Mouse (Mus musculus) left cerebral cortex, adult 8-10 months (tissue): Measurements from ENCODE around the gene Vmn1r57. TPM values are rescaled to one million over a fixed set of nuclear protein-coding genes. Genes with fewer than 3 reads are reported as not detected.
"Not testable (repeated sequence)": the region's sequence is repeated elsewhere in the genome, so short reads cannot be mapped to it uniquely, and the experiment has no call there.

ENCODE experiments used
- DNase-seq, 2 experiments: peaks; one replicate each; pipeline ENCODE4 v3.0.0; 2022; ENCODE audit warnings: low spot score in 2 of 2
- total RNA-seq, 4 experiments: library from RNA; stranded (reverse); gene quantifications; 2 replicates each; pipeline ENCODE4 v1.2.4; 2022

The Vmn1r57 gene
- total RNA-seq: not detected

DNA sequence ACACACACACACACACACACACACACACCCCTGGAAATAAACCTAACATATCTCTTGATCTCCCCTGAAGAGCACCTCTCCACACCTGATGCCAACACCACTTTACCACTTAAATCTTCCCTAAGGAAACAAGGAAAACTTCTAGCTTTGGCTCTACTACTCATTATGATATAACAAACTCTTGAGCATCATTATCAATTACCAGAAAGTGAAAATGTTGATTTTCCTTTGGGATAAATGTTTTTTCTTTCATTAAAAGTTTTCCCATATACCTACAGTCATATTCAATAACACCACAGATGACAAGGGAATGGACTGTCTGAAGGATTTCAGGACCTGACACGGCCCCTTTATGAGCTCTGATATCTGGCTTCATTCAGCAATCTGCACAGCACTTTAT, at the start of gene Vmn1r57:
Gene Vmn1r57 (plus strand): TSS at position 301 of the 400 bp plus-strand sequence.
- DNase-seq: not testable (repeated sequence)

DNA sequence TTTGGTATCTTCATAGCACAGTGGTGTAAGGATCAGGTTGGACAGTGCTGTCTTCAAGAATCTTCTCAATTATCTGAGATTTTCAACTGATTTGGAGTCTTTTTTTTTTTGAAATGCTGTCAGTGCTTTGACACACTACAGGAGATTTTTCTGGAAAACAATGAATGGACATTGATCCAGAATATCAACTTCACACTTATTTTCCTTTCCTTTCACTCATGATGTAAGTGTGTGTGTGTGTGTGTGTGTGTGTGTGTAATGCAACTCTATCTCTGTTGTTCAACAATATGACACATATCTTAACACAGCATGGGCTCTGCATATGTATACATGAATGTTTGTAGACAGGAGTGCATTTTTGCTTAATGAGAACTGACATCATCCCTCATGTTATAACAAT, 21.6 kb upstream of the Vmn1r57 start, which contains the start of gene Vmn1r56:
Gene Vmn1r56 (minus strand): TSS at position 101 of the 400 bp plus-strand sequence.
- DNase-seq: not testable (repeated sequence)

DNA sequence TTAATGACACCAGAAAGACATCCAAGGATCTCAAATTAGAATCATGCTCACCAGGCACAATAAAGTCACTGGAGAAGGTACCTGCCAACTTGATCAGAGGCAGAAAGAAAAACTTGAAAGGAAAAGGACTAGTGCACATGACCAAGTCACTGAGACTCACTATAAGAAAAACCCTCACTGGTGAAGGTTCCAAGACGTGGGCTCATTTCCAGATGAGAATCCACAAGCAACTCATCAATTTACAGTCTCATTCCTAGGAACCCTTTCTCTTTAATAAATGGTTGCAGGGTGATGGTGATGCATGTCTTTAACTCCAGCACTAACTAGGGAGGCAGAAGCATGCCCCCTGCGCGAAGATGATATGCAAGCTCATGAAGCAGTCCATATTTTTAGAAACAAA, 44.8 kb downstream of the Vmn1r57 start:
- no peak for DNase-seq

Other genes with a start within 250 kb of the Vmn1r57 start
- 1 to 10 TPM in 3 of 4 experiments, under 1 TPM in 1; 0.88 to 1.3 (median 1.1) TPM for gene Sbk3, start 247.3 kb upstream of the Vmn1r57 start, total RNA-seq
- 10 to 100 TPM; 23.3 to 31.7 (median 25.0) TPM for gene Zfp579, start 222.3 kb upstream of the Vmn1r57 start, total RNA-seq
- 1 to 10 TPM; 6.3 to 7.8 (median 6.5) TPM for gene Zfp524, start 204.1 kb upstream of the Vmn1r57 start, total RNA-seq
- gene Fiz1, start 203.8 kb upstream of the Vmn1r57 start, total RNA-seq: 10 to 100 TPM; 21.3 to 23.5 (median 23.2) TPM
- not detected for gene Gm44973, start 203.0 kb upstream of the Vmn1r57 start, total RNA-seq
- gene Zfp865, start 198.1 kb upstream of the Vmn1r57 start, total RNA-seq: 10 to 100 TPM; 33.5 to 38.8 (median 35.8) TPM
- gene Ccdc106, start 197.9 kb upstream of the Vmn1r57 start, total RNA-seq: 10 to 100 TPM; 55.7 to 63.0 (median 59.8) TPM
- 1 to 10 TPM in 1 of 4 experiments, not detected in 3; 1.5 TPM for gene 4632433K11Rik, start 184.4 kb upstream of the Vmn1r57 start, total RNA-seq
- gene Zfp784, start 180.0 kb upstream of the Vmn1r57 start, total RNA-seq: 1 to 10 TPM; 5.4 to 6.0 (median 5.7) TPM
- gene Zfp580, start 167.0 kb upstream of the Vmn1r57 start, total RNA-seq: 10 to 100 TPM; 25.2 to 31.7 (median 27.2) TPM
- gene U2af2, start 156.3 kb upstream of the Vmn1r57 start, total RNA-seq: 100 to 1,000 TPM; 159 to 182 (median 174) TPM
- 100 to 1,000 TPM; 395 to 439 (median 410) TPM for gene Epn1, start 138.3 kb upstream of the Vmn1r57 start, total RNA-seq
- not detected for gene Rfpl4, start 101.5 kb upstream of the Vmn1r57 start, total RNA-seq
- under 1 TPM in 3 of 4 experiments, not detected in 1; 0.34 to 0.51 (median 0.36) TPM for gene Rasl2-9, start 92.5 kb upstream of the Vmn1r57 start, total RNA-seq
- not detected for gene Vmn1r55, start 68.8 kb upstream of the Vmn1r57 start, total RNA-seq
- not detected for gene Vmn1r56, start 21.7 kb upstream of the Vmn1r57 start, total RNA-seq
- gene Gm5065, start 132.0 kb downstream of the Vmn1r57 start, total RNA-seq: not detected
- gene Nlrp2, start 132.5 kb downstream of the Vmn1r57 start, total RNA-seq: not detected
- gene Vmn1r58, start 194.9 kb downstream of the Vmn1r57 start, total RNA-seq: under 1 TPM in 1 of 4 experiments, not detected in 3; 0.08 TPM
- not detected for gene Vmn1r59, start 238.3 kb downstream of the Vmn1r57 start, total RNA-seq